Mouse (Mus musculus) testis, postnatal 10 days (tissue): ENCODE measurements around the gene Baz2a.
A peak's percentile ranks its signal among the peaks of the same experiment; 100 is the strongest.
"Not testable (repeated sequence)": the region's sequence is repeated elsewhere in the genome, so short reads cannot be mapped to it uniquely, and the experiment has no call there.

Source experiments
- DNase-seq: peaks from one replicate; pipeline ENCODE4 v3.0.0; 2021; ENCODE audit warnings: low spot score

Baz2a gene

DNA sequence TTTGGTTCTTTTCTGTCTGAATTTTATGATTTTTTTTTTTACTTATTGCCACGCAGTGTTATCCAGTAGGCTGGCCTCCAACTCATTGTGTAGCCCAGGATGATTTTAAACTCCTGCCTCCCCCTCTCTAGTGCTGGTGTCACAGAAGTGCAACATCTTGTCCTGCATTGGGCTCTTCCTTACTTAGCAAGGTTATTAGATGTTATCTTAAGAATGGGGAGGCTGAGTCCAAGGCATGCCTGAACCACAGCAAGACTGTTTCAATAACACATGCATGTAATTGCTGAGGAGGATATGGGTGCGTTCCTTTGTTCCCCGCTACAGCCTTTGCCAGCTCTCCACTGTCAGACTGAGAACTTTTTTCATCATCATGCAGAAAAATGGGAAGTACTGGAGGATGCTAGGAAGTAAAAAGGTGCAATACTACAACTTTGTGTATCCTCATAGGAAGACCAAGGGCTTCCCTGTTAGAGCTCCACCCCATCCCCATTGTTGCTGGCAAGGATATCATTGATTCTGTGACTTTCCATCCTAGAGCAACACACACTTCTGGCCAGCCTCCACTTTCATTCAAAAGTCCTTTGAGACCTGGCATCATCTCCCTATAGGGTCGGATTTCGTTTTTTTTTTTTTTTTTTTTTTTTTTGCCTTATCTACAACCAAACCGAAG is 9.4 kb upstream of the Baz2a start:
- no peak for DNase-seq

DNA sequence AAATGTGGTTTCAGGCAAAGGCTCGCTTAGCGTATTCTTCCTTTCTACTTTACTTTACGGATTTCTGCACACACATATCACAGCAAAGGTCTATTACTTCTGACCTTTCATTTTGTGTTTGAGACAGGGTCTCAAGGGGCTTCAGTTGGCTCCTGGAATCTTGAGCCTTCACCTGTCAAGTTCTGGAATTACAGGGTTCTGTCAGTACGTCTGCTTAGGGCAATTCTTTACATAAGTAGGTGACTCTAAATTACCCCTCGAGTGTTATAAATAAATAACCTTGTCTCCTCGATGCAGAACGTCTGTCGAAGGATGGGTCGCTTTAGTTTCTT is 8.9 kb upstream of the Baz2a start:
- no peak for DNase-seq

DNA sequence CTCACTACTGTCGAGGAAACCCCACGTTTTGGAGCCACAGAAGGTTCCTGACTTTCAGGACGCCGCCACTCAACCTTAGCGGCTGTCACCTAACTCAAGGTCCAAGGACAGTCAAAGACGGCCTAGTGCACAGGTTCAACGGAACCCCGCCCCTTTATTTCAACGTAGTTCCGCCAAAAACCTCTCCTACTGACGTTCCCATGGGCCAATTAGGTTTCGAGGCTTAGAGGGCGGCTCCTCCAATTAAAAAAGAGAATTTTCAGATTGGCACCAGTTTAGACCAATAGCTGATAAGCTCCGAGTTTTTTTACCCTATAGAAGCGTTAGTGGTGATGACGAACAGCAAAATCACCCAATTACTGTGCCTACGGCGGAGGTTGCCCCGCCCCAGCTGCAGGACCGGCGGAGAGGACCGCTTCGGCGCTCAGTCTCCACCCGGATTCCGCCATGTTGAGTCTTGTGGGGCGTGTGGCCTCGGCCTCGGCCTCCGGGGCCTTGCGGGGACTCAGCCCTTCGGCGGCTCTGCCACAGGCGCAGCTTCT is 8.4 kb upstream of the Baz2a start, which contains the start of gene Atp5b:
Gene Atp5b (plus strand): TSS at position 394 of the 542 bp plus-strand sequence.
- peak; percentile 96 for DNase-seq

GRCm38 (mm10) chr10:128083688-128084087 is 7.7 kb upstream of the Baz2a start:
- peak; percentile 58 for DNase-seq

DNA sequence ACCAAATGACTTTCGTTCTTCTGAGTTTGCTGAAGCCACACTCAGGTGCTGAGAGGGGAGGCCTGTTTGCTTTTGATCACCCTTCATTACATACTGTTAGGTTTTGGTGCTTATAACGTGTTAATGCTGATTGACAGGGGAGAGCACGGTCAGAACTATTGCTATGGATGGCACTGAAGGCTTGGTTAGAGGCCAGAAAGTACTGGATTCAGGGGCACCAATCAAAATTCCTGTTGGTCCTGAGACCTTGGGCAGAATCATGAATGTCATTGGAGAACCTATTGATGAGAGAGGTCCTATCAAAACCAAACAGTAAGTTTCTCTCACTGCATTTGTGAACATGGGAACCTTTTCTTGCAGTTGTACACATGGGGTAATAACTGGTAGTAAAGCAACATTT is 7.2 kb upstream of the Baz2a start:
- no peak for DNase-seq

GRCm38 (mm10) chr10:128086391-128086790 is 5.0 kb upstream of the Baz2a start:
- DNase-seq = peak; percentile 50

DNA sequence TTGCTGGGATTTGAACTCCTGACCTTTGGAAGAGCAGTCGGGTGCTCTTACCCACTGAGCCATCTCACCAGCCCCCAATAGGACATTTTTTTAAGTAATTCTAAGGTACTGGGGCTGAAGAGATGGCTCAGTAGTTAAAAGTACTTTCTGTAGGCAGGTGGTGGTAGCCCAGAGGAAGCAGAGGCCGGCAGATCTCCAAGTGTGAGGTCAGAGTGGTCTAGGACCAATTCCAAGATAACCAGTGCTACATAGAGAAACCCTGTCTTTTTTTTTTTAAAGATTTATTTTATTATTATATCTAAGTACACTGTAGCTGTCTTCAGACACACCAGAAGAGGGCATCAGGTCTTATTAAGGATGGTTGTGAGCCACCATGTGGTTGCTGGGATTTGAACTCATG is 4.2 kb upstream of the Baz2a start:
- not testable (repeated sequence) for DNase-seq

DNA sequence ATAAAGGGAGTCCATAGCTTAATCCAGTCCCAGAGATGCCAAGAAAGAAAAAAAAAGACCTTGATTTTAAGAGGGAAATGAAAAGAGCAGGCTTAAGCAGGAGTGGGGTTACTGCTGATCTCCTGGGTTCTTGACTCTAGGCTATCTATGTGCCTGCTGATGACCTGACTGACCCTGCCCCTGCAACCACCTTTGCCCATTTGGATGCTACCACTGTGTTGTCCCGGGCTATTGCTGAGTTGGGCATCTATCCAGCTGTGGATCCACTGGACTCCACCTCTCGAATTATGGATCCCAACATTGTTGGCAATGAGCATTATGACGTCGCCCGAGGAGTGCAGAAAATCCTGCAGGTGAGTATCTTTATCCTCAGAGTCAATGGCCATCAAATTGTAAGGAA is 3.2 kb upstream of the Baz2a start:
- DNase-seq = no peak

DNA sequence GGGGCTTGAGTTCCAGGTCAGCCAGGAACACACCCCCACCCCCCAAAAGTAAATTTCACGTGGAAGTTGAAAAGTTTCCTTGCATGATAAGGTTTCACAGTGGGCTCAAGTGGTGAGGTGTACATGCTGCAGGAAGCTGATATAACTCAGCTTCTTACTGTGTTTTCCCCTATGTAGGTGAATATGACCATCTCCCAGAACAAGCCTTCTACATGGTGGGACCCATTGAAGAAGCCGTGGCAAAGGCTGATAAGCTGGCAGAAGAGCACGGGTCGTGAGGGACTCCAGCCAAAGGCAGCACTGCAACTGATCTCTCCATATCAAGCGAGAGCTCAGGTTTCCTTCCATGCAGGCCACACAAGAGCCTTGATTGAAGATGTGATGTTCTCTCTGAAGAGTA is 1.5 kb upstream of the Baz2a start:
- no peak for DNase-seq

DNA sequence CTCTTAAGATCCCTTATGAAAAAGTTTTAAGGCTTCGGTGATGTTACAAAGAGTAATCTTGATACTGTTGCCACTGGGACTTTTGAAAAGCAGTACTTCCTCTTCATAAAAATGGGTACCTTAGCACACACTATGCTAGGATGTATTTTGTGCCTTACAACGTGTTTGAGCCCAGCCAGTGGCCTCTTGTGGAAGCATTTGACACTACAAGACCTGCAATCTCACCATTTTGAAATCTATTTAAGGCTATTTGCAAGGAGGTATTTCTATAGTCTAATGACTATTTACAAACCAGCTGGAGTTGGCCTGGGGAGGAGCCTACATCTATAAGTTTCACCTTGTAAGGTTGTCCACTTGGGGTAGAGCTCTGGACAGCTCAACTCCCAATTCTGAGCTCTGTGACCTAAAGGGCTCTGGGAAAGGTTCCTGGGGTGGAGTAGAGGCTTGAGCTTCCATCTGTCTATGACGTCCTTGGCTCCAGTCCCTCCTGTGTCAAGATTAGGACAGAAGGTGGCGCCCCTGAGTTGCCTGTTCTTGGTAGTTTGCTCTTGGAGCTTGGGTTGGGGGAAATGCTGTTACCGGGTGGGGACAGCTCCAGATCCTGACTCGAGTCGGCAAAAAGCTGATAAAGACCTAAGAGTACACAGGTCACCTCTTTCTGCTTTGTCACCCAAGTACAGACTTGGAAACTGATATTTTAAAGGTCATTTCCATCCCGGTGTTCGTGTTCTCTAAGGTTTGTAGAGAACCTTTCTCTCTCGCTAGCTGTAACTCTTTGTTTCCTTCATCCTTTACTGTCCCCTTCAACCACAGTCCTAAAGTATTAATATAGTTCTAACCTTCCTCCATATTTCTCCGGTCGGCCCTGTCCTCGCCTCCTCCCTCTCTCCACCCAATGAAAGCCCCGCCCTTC is 470 bp upstream of the Baz2a start:
- peak; percentile 92 for DNase-seq

DNA sequence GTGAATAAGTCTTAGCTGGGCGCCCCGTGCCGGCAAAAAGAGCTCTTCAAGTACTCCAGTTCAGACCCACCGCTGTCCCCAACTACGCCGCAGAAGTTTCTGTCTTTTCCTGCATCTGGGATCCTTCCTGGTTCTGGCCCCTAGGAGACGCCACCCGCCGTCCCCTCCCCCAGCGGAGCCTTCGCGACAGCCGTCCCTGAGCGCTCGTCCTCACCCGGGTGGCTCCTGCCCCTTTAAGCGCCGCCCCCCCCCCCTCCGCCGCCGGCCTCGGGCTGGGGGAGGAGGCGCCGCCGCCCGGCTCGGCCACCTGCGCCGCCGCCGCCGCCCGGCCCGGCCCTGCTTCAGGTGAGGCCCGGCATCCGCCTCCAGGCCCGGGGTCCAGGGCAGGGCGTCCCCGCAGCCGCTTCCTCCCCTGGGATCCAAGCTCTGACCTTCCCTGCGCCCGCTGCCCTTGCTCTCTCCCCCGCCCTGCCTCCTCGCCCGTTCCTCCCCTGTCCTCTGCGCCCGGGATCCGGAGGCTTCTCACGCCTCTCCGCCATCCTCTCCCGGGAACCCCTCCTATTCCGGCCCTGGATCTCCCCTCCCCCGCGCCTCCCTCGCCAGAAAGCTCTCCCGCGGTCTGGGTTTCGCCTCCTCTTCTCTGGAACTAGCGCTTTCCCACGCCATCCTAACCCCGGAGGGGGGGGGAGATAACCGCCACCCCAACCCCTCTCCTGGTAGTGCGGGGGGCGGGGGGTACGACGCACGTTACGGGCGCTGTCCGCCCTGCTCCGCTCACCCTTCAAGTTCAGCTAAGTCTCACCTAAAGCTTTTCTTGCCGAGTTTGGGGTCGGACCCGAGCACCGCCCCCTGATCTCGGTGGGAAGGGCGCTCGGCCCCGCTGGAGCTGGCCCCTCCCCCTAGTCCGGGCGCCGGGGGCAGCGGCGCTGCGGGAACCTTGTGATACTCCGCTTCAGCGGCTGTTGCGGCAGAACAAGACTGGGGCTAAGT is 1.4 kb downstream of the Baz2a start:
- DNase-seq = peak; percentile 90

DNA sequence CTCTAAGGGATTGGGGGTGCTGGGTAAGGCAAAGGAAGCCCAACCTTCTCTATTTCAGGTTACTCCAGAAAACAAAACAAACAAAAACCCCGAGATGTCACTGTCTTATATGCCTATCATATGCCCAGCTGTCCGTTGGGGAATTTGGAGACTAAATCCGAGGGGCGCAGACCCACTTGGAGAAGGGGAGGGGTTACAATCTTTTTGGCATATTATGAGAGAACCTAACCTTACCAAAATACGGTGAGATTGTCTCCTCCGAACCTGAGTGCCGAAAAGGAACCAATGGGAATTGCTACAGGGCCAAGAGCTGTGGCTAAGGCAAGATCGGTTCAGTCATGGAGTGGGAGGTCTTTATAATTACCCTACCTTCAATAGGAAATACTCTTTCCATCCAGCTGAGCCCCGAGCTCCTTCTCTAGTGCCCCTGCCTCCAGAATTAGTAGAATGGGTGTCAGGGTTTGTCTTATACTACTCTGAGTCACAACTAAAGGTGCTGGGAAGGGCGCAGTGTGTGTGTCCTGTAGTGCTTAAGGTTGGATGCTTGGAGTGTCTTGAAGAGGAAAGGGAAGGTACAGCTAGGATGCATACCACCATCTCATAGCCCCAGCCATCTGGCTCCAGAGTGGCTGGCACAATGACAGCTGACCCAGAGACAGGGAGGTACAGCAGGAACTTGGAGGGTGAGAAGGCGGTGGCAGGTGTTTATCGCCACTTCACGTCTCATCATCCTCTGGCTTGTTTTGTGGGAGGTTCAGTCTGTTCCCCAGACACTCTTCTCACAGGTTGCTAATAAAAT is 2.3 kb downstream of the Baz2a start:
- DNase-seq = peak; percentile 59

DNA sequence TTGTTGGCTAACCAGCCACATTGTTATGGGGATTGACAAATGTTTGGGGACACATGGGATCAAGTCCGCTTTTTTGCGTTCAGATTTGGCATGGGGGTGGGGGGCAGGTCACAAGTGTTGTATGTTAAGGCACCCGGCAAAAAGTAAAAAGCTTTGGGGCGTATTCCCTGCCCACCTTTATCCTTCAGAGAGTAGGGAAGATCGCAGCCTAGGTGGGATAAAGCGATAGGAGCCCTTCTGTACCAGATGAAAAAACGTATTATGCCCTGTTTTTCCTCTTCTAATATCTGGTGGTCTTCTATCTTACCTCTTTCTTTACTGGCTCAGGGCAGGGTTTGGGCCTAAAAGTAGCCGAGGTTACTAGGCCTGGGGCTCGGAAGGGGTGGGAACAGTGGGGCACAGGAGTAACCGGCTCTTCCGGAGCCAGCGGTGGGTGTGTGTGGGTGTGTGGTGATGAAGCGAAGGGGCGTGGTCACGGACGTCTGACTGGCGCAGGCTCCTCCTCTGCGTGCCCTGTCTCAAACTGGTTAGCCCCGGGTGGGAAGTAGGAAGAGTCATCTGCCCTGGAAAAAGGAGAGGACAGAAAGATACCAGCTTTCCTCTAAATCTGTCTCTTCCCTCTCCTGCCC is 3.1 kb downstream of the Baz2a start:
- peak; percentile 90 for DNase-seq

DNA sequence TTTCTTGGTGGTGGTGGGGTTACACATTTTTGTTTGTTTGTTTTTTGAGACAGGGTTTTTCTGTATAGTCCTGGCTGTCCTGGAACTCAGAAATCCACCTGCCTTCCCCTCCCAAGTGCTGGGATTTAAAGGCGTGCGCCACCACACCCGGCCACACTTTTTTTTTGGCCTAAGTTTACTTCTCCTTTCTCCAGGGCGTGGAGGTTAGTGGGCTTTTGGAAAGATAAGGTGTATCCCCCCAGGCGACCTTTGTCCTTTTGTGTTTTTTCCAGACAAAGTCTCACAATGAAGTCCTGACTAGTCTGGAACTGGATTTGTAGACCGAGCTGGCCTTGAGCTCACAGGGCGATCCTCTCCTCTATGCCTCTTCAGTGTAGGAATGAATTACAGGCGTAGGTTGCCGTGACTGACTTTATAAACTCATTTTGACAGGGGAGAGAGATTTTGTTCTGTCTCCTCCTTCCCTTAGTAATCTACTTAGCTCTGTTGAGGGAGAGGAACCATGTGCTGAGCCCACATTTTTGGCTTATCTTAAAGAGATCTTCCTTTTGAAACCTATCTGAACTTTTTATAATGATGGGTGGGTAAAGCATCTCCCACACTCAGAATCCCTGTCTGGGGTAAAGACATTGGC is 3.7 kb downstream of the Baz2a start:
- no peak for DNase-seq

GRCm38 (mm10) chr10:128096313-128096692 is 4.9 kb downstream of the Baz2a start:
- DNase-seq = no peak

DNA sequence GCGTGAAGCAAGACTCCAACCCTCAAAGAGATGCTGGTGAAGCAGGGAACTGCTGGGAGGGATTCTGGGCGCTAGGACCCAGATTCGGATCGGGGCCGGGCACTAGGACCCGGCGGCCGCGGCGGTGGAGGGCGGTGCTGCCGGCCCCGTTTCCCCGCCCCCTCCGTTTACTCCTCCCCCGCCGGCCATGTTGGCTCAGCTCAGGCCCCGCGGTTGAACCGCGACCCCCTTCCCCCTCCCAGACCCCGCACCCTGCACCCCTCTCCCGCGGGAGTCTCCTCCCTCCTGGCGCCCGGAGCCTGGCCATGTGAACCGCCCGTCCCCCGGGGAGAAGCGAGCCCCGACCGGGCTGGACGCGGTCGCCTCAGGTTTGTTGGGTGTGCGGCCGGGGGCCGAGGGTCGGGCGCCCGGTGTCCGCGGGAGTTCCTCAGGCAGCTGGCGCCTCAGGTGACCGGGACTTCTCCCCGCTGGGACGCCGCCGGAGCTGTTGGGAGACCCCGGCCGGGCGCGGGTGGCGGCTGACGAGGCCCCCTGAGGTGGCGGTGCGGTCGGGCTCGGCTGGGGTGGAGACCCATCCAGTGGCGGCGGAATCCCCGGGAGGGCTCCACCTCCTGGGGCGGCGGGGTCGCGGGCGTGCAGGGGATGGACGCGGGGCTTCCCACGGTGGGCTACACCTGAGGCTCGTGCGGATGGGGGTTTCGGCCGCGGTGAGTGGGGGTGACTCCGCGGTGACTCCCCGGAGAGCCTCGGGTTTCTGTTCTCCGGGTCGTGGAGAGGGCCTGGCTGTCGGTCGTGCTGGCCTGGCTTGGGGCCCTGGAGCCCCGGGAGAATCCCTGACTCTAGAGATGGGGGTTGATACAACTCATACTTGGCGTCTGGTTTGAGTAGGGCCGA is 5.6 kb downstream of the Baz2a start:
- peak; percentile 95 for DNase-seq

DNA sequence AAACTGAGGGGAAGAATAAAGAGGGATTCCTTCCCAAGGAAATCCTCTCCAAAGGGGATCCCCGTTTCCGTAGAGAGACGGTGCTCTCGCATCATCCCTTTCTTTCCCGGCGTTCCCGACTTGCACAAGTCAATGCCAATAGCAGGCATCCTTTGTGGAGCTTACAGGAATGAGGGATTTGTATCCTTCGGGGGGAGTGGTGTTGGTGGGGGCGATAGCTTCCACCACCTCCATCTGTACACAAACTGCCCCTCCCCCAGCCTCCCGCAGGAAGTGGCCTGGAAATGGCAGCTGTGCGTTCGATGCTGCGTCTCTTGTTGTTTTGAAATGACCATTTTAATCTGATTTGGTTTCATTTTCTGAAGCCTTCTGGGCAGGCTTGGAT is 6.2 kb downstream of the Baz2a start:
- peak; percentile 77 for DNase-seq

DNA sequence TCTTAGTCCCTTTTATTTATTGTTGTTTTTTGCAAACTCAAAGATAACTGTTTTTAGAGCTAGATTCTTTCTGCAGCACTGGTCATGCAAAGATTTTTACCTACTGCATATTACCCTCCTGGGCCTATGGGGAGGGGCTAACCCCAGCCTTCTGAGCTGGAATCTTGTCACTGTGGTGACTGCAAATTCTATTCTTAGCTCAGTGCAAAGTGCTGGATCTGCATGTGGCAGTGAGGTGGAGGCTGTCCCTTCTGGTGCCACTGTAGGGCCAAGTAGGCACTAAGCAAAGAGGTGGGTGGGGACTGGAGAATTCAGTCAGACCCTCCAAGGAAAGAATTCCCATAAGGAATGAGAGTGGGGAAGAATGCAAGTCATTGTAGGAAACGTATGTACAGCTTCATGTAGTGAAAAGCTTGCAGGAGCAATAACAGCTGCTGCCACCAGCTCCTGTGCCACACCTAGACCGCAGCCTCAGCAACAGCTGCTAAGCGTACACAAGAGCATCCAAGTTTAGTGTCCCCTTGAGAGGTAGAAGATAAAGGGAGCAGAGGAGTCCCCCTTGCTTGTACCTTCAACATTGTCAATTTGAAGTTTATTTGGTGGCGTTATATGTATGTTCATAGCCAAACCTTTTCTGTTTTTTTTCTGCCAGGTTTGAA is 18.9 kb downstream of the Baz2a start:
- no peak for DNase-seq

GRCm38 (mm10) chr10:128111227-128111626 is 19.9 kb downstream of the Baz2a start:
- DNase-seq = no peak
